ENCODE assay signal across 8 mouse cellular contexts in the genomic region with DNA sequence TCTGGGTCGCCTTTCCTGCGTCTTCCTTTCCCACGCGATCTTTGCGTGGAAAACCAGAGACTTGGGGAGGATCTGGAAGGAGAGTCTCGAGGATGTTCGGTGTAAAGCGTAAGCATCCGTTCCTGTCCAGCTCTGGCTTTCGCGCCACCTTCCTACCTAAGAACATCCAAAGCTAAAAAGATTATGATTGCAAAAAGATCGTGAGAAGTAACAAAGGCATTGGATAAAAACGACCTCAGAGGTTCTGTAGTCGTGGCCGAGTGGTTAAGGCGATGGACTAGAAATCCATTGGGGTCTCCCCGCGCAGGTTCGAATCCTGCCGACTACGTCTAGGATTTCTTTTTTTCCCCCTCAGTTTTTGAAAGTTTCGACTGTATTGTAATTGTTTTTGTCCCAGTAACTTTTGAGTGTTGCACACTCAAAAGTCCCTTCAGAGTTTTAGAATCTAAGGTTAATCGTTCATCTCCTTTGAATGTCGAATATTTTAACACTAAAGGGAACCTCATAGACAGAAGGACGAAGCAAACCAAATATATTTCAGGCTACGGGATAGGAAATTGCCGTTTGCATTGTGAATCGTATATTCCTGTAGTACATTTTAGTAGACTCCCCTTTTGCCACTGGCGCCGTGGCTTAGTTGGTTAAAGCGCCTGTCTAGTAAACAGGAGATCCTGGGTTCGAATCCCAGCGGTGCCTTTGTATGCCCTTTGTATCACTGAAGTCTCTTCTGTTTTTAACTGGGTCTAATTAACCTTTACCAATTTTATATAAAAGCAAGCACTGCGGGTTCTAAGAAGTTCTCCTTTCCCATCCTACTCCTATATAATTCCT. TPM values are rescaled to one million over a fixed set of nuclear protein-coding genes. Genes with fewer than 3 reads are reported as not detected.
DNase-seq lines count a peak whose midpoint lies in the region; ATAC-seq and TF ChIP-seq lines count a peak whose summit lies in the region.

No protein-coding gene starts in this region.

- TF ChIP-seq CTCF in E14TG2a.4 (conservative IDR thresholded peaks at IDR 0.05; ENCODE audit: low read length), result no peak
- no peak for TF ChIP-seq CTCF in liver, postnatal 0 days (IDR thresholded peaks at IDR 0.05; ENCODE audit: low read depth)

- peaks cover 58% of the 10 kb centered on the region for H3K4me1 ChIP-seq in E14TG2a.4 (replicated peaks; ENCODE audit: low read depth, low read length)
- H3K4me1 ChIP-seq in liver, postnatal 0 days (ENCODE audit: insufficient read depth), result peaks cover 22% of the 10 kb centered on the region

- peak overlapping the region; percentile 70 for H3K27ac ChIP-seq in liver, postnatal 0 days (ENCODE audit: low read depth)

- intact Hi-C loops in heart, postnatal 10 days (cut with DNase I), result loop anchor here (2.0 to 5.0 kb wide), 2 partner anchors 70 to 131 kb away; a partner anchor contains a TSS

- peak overlapping the region; percentile 92 for H3K4me2 ChIP-seq in liver, postnatal 0 days (ENCODE audit: low read depth, low read length)

- DNase-seq in brain, embryonic 18.5 days (ENCODE audit: low read depth, low spot score), result peak; percentile 77
- peak; percentile 78 for DNase-seq in fibroblast of lung, adult 2 months (ENCODE audit: low read depth)
- peak; percentile 88 to 91 for DNase-seq in heart, postnatal 10 days
- DNase-seq in layer of hippocampus, adult 11-12 months (ENCODE audit: low spot score), result peak; percentile 90
- DNase-seq in liver, postnatal 0 days, result peak; percentile 83
- DNase-seq in ovary, adult 18-20 months (ENCODE audit: low spot score), result peak; percentile 62
- peak; percentile 68 to 81 for DNase-seq in thymus, adult 18-20 months

- peak overlapping the region; percentile 68 for H3K9ac ChIP-seq in liver, postnatal 0 days (replicated peaks)

- ATAC-seq in liver, postnatal 0 days, result peak; percentile 32

- no peaks in the 10 kb centered on the region for H3K27me3 ChIP-seq in E14TG2a.4 (ENCODE audit: insufficient read depth, low read length)
- no peaks in the 10 kb centered on the region for H3K27me3 ChIP-seq in liver, postnatal 0 days (ENCODE audit: insufficient read depth, low read length)

- 1% methylated on average over 34 of the region's 34 CpGs for WGBS in liver, postnatal 0 days (ENCODE audit: insufficient replicate concordance)

- H3K9me3 ChIP-seq in E14TG2a.4 (ENCODE audit: low read length), result no peaks in the 10 kb centered on the region
- no peaks in the 10 kb centered on the region for H3K9me3 ChIP-seq in liver, postnatal 0 days (ENCODE audit: low read length)

- H3K36me3 ChIP-seq in E14TG2a.4 (ENCODE audit: insufficient read depth, low read length), result peaks cover 41% of the 10 kb centered on the region
- peaks cover 11% of the 10 kb centered on the region for H3K36me3 ChIP-seq in liver, postnatal 0 days (replicated peaks; ENCODE audit: insufficient read depth, low read length)

- 0 out of 2 replicates have a peak, but pooled peaks have one; percentile 42 for TF ChIP-seq EP300 in liver, postnatal 0 days (IDR thresholded peaks at IDR 0.05; ENCODE audit: low read depth)

- H3K4me3 ChIP-seq in E14TG2a.4 (replicated peaks; ENCODE audit: low read length), result peak overlapping the region; percentile 89
- H3K4me3 ChIP-seq in liver, postnatal 0 days (ENCODE audit: low read depth, low read length), result peak overlapping the region; percentile 67

RNA-seq across cellular contexts. Expression of a gene that starts 8.0 kb away (rescaled TPM):
- 10 to 100 TPM; 11.6 to 15.4 TPM for total RNA-seq in heart, postnatal 10 days (2021)
- 41.3 and 45.9 TPM in 2 replicates for polyA plus RNA-seq in liver, postnatal 0 days (2015; fragmentation: Nextera tagmentation; extraction: Ambion mirVana)

RNA-seq across cellular contexts. Expression of a gene that starts 21.7 kb away (rescaled TPM):
- 10 to 100 TPM; 21.9 to 26.6 TPM for total RNA-seq in heart, postnatal 10 days (2021)
- polyA plus RNA-seq in liver, postnatal 0 days (2015; fragmentation: Nextera tagmentation; extraction: Ambion mirVana), result 7.4 and 7.6 TPM in 2 replicates

RNA-seq across cellular contexts. Expression of a gene that starts 22.1 kb away (rescaled TPM):
- 10 to 100 TPM; 16.7 to 19.4 TPM for total RNA-seq in heart, postnatal 10 days (2021)
- polyA plus RNA-seq in liver, postnatal 0 days (2015; fragmentation: Nextera tagmentation; extraction: Ambion mirVana), result 5.4 and 6.6 TPM in 2 replicates

RNA-seq across cellular contexts. Expression of a gene that starts 29.2 kb away (rescaled TPM):
- 1 to 10 TPM; 9.3 to 9.5 TPM for total RNA-seq in heart, postnatal 10 days (2021)
- 8.9 and 10.6 TPM in 2 replicates for polyA plus RNA-seq in liver, postnatal 0 days (2015; fragmentation: Nextera tagmentation; extraction: Ambion mirVana)

RNA-seq across cellular contexts. Expression of a gene that starts 33.2 kb away (rescaled TPM):
- 1 to 10 TPM; 5.8 to 7.8 TPM for total RNA-seq in heart, postnatal 10 days (2021)
- polyA plus RNA-seq in liver, postnatal 0 days (2015; fragmentation: Nextera tagmentation; extraction: Ambion mirVana), result 12.5 and 13.0 TPM in 2 replicates

Comparison
In these comparisons a context has a peak if more than half of its experiments do, and no peak if none do; other contexts are left out.
1. Peak in every context shown above with its lines: DNase-seq, ATAC-seq, H3K4me3 ChIP-seq and H3K27ac ChIP-seq.